Mouse (Mus musculus) embryonic facial prominence, embryonic 11.5 days (tissue): Measurements from ENCODE around the gene Dpysl4. TPM values are rescaled to one million over a fixed set of nuclear protein-coding genes. Genes with fewer than 3 reads are reported as not detected.

Experiments used
- ATAC-seq: fragments of 200-750 bp; cut with Nextera tagmentation; replicated peaks from 2 replicates; pipeline ENCODE4 v1.8.0; 2017; ENCODE audit warnings: low read depth; ENCODE audit not compliant: insufficient number of reproducible peaks, low FRiP score, low TSS enrichment
- DNase-seq: peaks from one replicate; pipeline ENCODE4 v3.0.0-alpha.2; 2015; ENCODE audit warnings: low spot score
- H3K27ac ChIP-seq: fragments of 300-500 bp; sonication (generic); replicated peaks from 2 replicates; pipeline ENCODE4 v1.5.1; 2014; ENCODE audit warnings: mild to moderate bottlenecking, low read depth, low read length, control low read depth
- H3K27me3 ChIP-seq: fragments of 300-500 bp; sonication (generic); 2 replicates; pipeline ENCODE4 v1.6.1; 2014; ENCODE audit warnings: mild to moderate bottlenecking, low read length, moderate library complexity, mixed read lengths; ENCODE audit not compliant: control insufficient read depth, insufficient read depth
- H3K36me3 ChIP-seq: fragments of 300-500 bp; sonication (generic); replicated peaks from 2 replicates; pipeline ENCODE4 v1.6.1; 2014; ENCODE audit warnings: low read depth, mild to moderate bottlenecking, low read length, moderate library complexity, mixed read lengths; ENCODE audit not compliant: control insufficient read depth, insufficient read depth
- H3K4me1 ChIP-seq: fragments of 300-500 bp; sonication (generic); 2 replicates; pipeline ENCODE4 v1.6.1; 2014; ENCODE audit warnings: low read length, mixed read lengths; ENCODE audit not compliant: control insufficient read depth, insufficient read depth
- H3K4me2 ChIP-seq: fragments of 300-500 bp; sonication (generic); 2 replicates; pipeline ENCODE4 v1.6.1; 2014; ENCODE audit warnings: low read depth, mild to moderate bottlenecking, control low read depth, low read length, moderate library complexity
- H3K4me3 ChIP-seq: fragments of 300-500 bp; sonication (generic); 2 replicates; pipeline ENCODE4 v1.5.1; 2014; ENCODE audit warnings: low read depth, low read length, control low read depth
- H3K9ac ChIP-seq: fragments of 300-500 bp; sonication (generic); replicated peaks from 2 replicates; pipeline ENCODE4 v1.6.1; 2014; ENCODE audit warnings: mild to moderate bottlenecking, control low read depth, low read length
- H3K9me3 ChIP-seq: fragments of 300-500 bp; sonication (generic); replicated peaks from 2 replicates; pipeline ENCODE4 v1.6.1; 2016; ENCODE audit warnings: mild to moderate bottlenecking, low read length, inconsistent platforms, mixed read lengths; ENCODE audit not compliant: control insufficient read depth
- WGBS: fragments of 180-500 bp; shearing (Covaris S2); extraction: QIAGEN DNeasy Blood & Tissue Kit; methylation state at CpG from one replicate; pipeline ENCODE4 v1.1.7; 2014; 5-methylcytosine and 5-hydroxymethylcytosine counted together
- polyA plus RNA-seq: library from polyadenylated mRNA; unstranded; fragments of >200 nt; fragmentation: Nextera tagmentation; extraction: Ambion mirVana; gene quantifications from 2 replicates; pipeline ENCODE4 v1.2.1, GENCODE M21; 2014

The Dpysl4 gene
- polyA plus RNA-seq, 1 experiment from 2014 or later = 55.6 TPM

GRCm38 (mm10) chr7:139125881-139126280, 40.1 kb downstream of the Dpysl4 start:
- no peaks in the 10 kb centered on the region for H3K9me3 ChIP-seq
- no peak for ATAC-seq

GRCm38 (mm10) chr7:139126549-139126948, 40.7 kb downstream of the Dpysl4 start:
- Histone ChIP-seq H3K27me3 (no peaks in the 10 kb centered on the region), H3K27ac (no peak overlapping the region), H3K36me3 (no peaks in the 10 kb centered on the region), H3K4me3 (no peak overlapping the region), H3K4me2 (no peak overlapping the region), H3K9me3 (no peaks in the 10 kb centered on the region), H3K9ac (no peak overlapping the region), H3K4me1 (no peaks in the 10 kb centered on the region)
- ATAC-seq = no peak
- 81% methylated on average over 7 of the region's 7 CpGs for WGBS
- no peak for DNase-seq

More at GRCm38 (mm10) chr7:139125881-139126280, 40.1 kb downstream of the Dpysl4 start:
- no peaks in the 10 kb centered on the region for H3K27me3 ChIP-seq
- H3K27ac ChIP-seq = no peak overlapping the region
- no peaks in the 10 kb centered on the region for H3K36me3 ChIP-seq
- H3K4me1 ChIP-seq = no peaks in the 10 kb centered on the region
- 88% methylated on average over 4 of the region's 4 CpGs for WGBS
- no peak overlapping the region for H3K9ac ChIP-seq
- H3K4me3 ChIP-seq = no peak overlapping the region
- DNase-seq = no peak
- H3K4me2 ChIP-seq = no peak overlapping the region

- Histone ChIP-seq H3K4me1 (no peaks in the 10 kb centered on the region), H3K27me3 (no peaks in the 10 kb centered on the region), H3K4me3 (no peak overlapping the region), H3K4me2 (no peak overlapping the region), H3K36me3 (no peaks in the 10 kb centered on the region), H3K9ac (no peak overlapping the region), H3K27ac (no peak overlapping the region), H3K9me3 (no peaks in the 10 kb centered on the region)
- DNase-seq (no peak), ATAC-seq (no peak)
- 74% methylated on average over 4 of the region's 4 CpGs for WGBS
These were observed 43.2 kb downstream of the Dpysl4 start for GRCm38 (mm10) chr7:139128994-139129393.

- no peak for ATAC-seq
- 49% methylated on average over 6 of the region's 6 CpGs for WGBS
- peak; percentile 28 for DNase-seq
- H3K4me3 ChIP-seq = no peak overlapping the region
- H3K27ac ChIP-seq = no peak overlapping the region
- H3K36me3 ChIP-seq = no peaks in the 10 kb centered on the region
- H3K9me3 ChIP-seq = no peaks in the 10 kb centered on the region
- H3K27me3 ChIP-seq = no peaks in the 10 kb centered on the region
- H3K9ac ChIP-seq = no peak overlapping the region
- H3K4me2 ChIP-seq = no peak overlapping the region
- H3K4me1 ChIP-seq = no peaks in the 10 kb centered on the region
These were observed 44.6 kb downstream of the Dpysl4 start for GRCm38 (mm10) chr7:139130361-139130760.

GRCm38 (mm10) chr7:139131538-139131937, 45.7 kb downstream of the Dpysl4 start:
- Histone ChIP-seq H3K4me3 (no peak overlapping the region), H3K27ac (no peak overlapping the region), H3K27me3 (no peaks in the 10 kb centered on the region), H3K9me3 (no peaks in the 10 kb centered on the region), H3K4me1 (no peaks in the 10 kb centered on the region), H3K9ac (no peak overlapping the region), H3K36me3 (no peaks in the 10 kb centered on the region), H3K4me2 (no peak overlapping the region)
- WGBS = 70% methylated on average over 8 of the region's 8 CpGs
- ATAC-seq = no peak
- no peak for DNase-seq

- H3K9me3 ChIP-seq = no peaks in the 10 kb centered on the region
- DNase-seq (no peak), ATAC-seq (no peak)
- no peaks in the 10 kb centered on the region for H3K36me3 ChIP-seq
- H3K27ac ChIP-seq = no peak overlapping the region
- 90% methylated on average over 3 of the region's 3 CpGs for WGBS
- H3K9ac ChIP-seq = no peak overlapping the region
- H3K4me3 ChIP-seq = no peak overlapping the region
- H3K4me2 ChIP-seq = no peak overlapping the region
- H3K27me3 ChIP-seq = no peaks in the 10 kb centered on the region
- no peaks in the 10 kb centered on the region for H3K4me1 ChIP-seq
These were observed 47.6 kb downstream of the Dpysl4 start for GRCm38 (mm10) chr7:139133446-139133845.

GRCm38 (mm10) chr7:139135236-139135635, 49.4 kb downstream of the Dpysl4 start:
- Histone ChIP-seq H3K9me3 (no peaks in the 10 kb centered on the region), H3K27ac (no peak overlapping the region), H3K9ac (no peak overlapping the region), H3K4me2 (no peak overlapping the region), H3K4me1 (peaks cover 3% of the 10 kb centered on the region; the same call in 1 of the 2 replicates), H3K36me3 (no peaks in the 10 kb centered on the region), H3K27me3 (no peaks in the 10 kb centered on the region), H3K4me3 (no peak overlapping the region)
- ATAC-seq = no peak
- no peak for DNase-seq
- WGBS = 82% methylated on average over 5 of the region's 5 CpGs

- no peaks in the 10 kb centered on the region for H3K9me3 ChIP-seq
- peaks cover 3% of the 10 kb centered on the region; the same call in 1 of the 2 replicates for H3K4me1 ChIP-seq
- ATAC-seq (no peak), DNase-seq (peak; percentile 6)
- WGBS = 66% methylated on average over 5 of the region's 5 CpGs
- H3K36me3 ChIP-seq = no peaks in the 10 kb centered on the region
- H3K27me3 ChIP-seq = no peaks in the 10 kb centered on the region
- no peak overlapping the region for H3K9ac ChIP-seq
- no peak overlapping the region for H3K4me2 ChIP-seq
- no peak overlapping the region for H3K4me3 ChIP-seq
- no peak overlapping the region for H3K27ac ChIP-seq
These were observed 51.2 kb downstream of the Dpysl4 start for GRCm38 (mm10) chr7:139136906-139137491.
